Mouse (Mus musculus) liver, adult 2 months (tissue): Measurements from ENCODE around the gene Gm20479.

ENCODE experiments used
- CTCF ChIP-seq: fragments of 200-500 bp; IDR thresholded peaks from 2 replicates; pipeline ENCODE4 v1.5.1; 2011; ENCODE audit warnings: low read depth, low read length, control low read depth
- POLR2A ChIP-seq: fragments of 200-500 bp; IDR thresholded peaks from 2 replicates; pipeline ENCODE4 v1.6.1; 2011; ENCODE audit warnings: low read length, control low read depth; ENCODE audit not compliant: insufficient read depth; ENCODE audit errors: extremely low read depth

GRCm38 (mm10) chr7:27381009-27381408 is 23.8 kb upstream of the Gm20479 start:
- TF ChIP-seq CTCF (no peak), POLR2A (no peak)
